Mouse (Mus musculus): ENCODE data around the gene Kirrel.

- TF ChIP-seq GATA1 (IDR thresholded peaks at IDR 0.05; ENCODE audit: borderline replicate concordance, low read length) (no peak), FLI1 (IDR thresholded peaks at IDR 0.05; ENCODE audit: low read length) (no peak)
These were observed 24.4 kb downstream of the Kirrel start for GRCm38 (mm10) chr3:87150056-87150688.

Data from megakaryocyte, embryonic 14.5 days (primary cell).